Mouse (Mus musculus) MN1 (cell line): ENCODE data around the gene Olfr743.
"Not testable (repeated sequence)": the region's sequence is repeated elsewhere in the genome, so short reads cannot be mapped to it uniquely, and the experiment has no call there.

Source experiments
- DNase-seq: peaks from one replicate; pipeline ENCODE4 v3.0.0-alpha.2; 2016; ENCODE audit warnings: low spot score

Gene Olfr743

GRCm38 (mm10) chr14:50521539-50521938 is at the start of gene Olfr743:
Olfr743 (plus strand) TSS chr14:50521839.
- DNase-seq, result no peak

- no peak for DNase-seq
These were observed 49.2 kb upstream of the Olfr743 start, which contains the start of gene Olfr741 for GRCm38 (mm10) chr14:50472438-50472837. Olfr741 (plus strand) TSS chr14:50472738.

- no peak for DNase-seq
These were observed 43.2 kb upstream of the Olfr743 start for GRCm38 (mm10) chr14:50478406-50478805.

- no peak for DNase-seq
These were observed 18.3 kb upstream of the Olfr743 start, which contains the start of gene Olfr742 for GRCm38 (mm10) chr14:50503300-50503699. Olfr742 (plus strand) TSS chr14:50503600.

- no peak for DNase-seq
These were observed 31.1 kb downstream of the Olfr743 start for GRCm38 (mm10) chr14:50552734-50553133.

- not testable (repeated sequence) for DNase-seq
These were observed 51.4 kb downstream of the Olfr743 start for GRCm38 (mm10) chr14:50573056-50573455.
